Mouse (Mus musculus) C2C12 (cell line): Measurements from ENCODE around the gene Myo7a.

Experiments
- CTCF ChIP-seq: IDR thresholded peaks from one replicate; pipeline ENCODE4 v1.5.1; 2011; ENCODE audit not compliant: control insufficient read depth, insufficient read depth, insufficient read length
- FOSL1 ChIP-seq: IDR thresholded peaks from one replicate; pipeline ENCODE4 v1.8.0; 2011; ENCODE audit warnings: mild to moderate bottlenecking, low read length; ENCODE audit not compliant: poor library complexity, insufficient read depth, severe bottlenecking
- MAX ChIP-seq: IDR thresholded peaks from one replicate; pipeline ENCODE4 v1.6.1; 2011; ENCODE audit warnings: mild to moderate bottlenecking, control low read depth
- USF1 ChIP-seq: IDR thresholded peaks from one replicate; pipeline ENCODE4 v1.6.1; 2011; ENCODE audit warnings: low read depth, mild to moderate bottlenecking, control low read depth, moderate library complexity

GRCm38 (mm10) chr7:98051980-98052379 lies 67.3 kb downstream of the Myo7a start:
- no peak for TF ChIP-seq CTCF
- TF ChIP-seq USF1, result no peak
- no peak for TF ChIP-seq MAX
- TF ChIP-seq FOSL1, result no peak
